Mouse (Mus musculus) forebrain, embryonic 12.5 days (tissue): ENCODE measurements around the gene Adgrl1. TPM values are rescaled to one million over a fixed set of nuclear protein-coding genes. Genes with fewer than 3 reads are reported as not detected.

Source experiments
- ATAC-seq: fragments of 200-750 bp; cut with Nextera tagmentation; 2 replicates; pipeline ENCODE4 v1.8.0; 2017; ENCODE audit warnings: moderate TSS enrichment; ENCODE audit not compliant: low FRiP score
- H3K27ac ChIP-seq: fragments of 300-500 bp; sonication (generic); 2 replicates; pipeline ENCODE4 v1.5.1; 2016; ENCODE audit warnings: mild to moderate bottlenecking
- H3K27me3 ChIP-seq: fragments of 300-500 bp; sonication (generic); 2 replicates; pipeline ENCODE4 v1.6.1; 2016; ENCODE audit warnings: mild to moderate bottlenecking
- H3K36me3 ChIP-seq: fragments of 300-500 bp; sonication (generic); replicated peaks from 2 replicates; pipeline ENCODE4 v1.6.1; 2016; ENCODE audit warnings: mild to moderate bottlenecking
- H3K4me1 ChIP-seq: fragments of 300-500 bp; sonication (generic); 2 replicates; pipeline ENCODE4 v1.6.1; 2016
- H3K4me2 ChIP-seq: fragments of 300-500 bp; sonication (generic); 2 replicates; pipeline ENCODE4 v1.6.1; 2016; ENCODE audit warnings: mild to moderate bottlenecking, moderate library complexity
- H3K4me3 ChIP-seq: fragments of 300-500 bp; sonication (generic); replicated peaks from 2 replicates; pipeline ENCODE4 v1.5.1; 2016; ENCODE audit warnings: mild to moderate bottlenecking
- H3K9ac ChIP-seq: fragments of 300-500 bp; sonication (generic); 2 replicates; pipeline ENCODE4 v1.6.1; 2016; ENCODE audit warnings: mild to moderate bottlenecking
- H3K9me3 ChIP-seq: fragments of 300-500 bp; sonication (generic); 2 replicates; pipeline ENCODE4 v1.6.1; 2016
- WGBS: fragments of 180-500 bp; shearing (Covaris S2); methylation state at CpG from one replicate; pipeline ENCODE4 v1.1.7; 2016; 5-methylcytosine and 5-hydroxymethylcytosine counted together
- polyA plus RNA-seq: library from polyadenylated mRNA; unstranded; fragments of >200 nt; fragmentation: Nextera tagmentation; extraction: Ambion mirVana; gene quantifications from 2 replicates; pipeline ENCODE4 v1.2.1, GENCODE M21; 2016

The Adgrl1 gene
- polyA plus RNA-seq, 1 experiment from 2014 or later, result 31.3 TPM

DNA sequence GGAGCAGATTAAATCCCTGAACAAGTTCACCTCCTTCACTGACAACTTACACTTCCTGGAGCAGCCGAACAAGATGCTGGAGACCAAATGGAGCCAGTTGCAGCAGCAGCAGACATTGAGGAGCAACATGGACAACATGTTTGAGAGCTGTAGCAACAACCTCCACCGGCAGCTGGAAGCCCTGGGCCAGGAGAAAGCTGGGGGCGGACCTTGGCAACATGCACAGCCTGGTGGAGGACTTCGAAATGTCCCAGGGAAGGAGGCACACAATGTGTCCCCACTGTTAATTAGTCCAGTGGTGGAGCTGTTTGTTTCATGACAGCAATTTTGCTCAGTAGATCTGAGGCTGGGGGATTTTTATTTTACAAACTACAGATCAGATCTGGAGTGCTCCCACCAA is 7.8 kb upstream of the Adgrl1 start:
- peaks cover 5% of the 10 kb centered on the region for H3K4me1 ChIP-seq
- H3K27me3 ChIP-seq, result peaks cover 45% of the 10 kb centered on the region
- 71% methylated on average over 4 of the region's 4 CpGs for WGBS

DNA sequence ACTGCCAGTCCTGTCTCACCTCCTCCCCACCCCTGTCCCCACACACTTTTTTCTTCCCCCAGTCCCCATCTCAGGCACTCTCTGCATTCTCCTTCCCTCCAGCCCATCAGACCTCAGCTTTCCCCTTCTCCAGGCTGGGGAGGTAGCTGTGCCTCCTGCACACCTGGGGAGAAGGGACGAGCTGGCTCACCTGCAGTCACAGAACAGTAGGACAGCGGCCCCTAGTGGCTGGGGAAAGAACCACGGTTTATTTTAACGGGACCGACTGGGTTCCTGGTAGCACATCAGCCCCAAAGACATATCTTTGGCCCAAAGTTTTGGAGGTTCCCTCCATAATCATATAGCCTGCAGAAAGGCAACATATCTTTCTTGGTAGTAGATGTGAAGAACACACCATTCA is 6.0 kb upstream of the Adgrl1 start:
- no peak overlapping the region for H3K9ac ChIP-seq
- ATAC-seq, result no peak
- WGBS, result 4% methylated on average over 5 of the region's 5 CpGs
- H3K9me3 ChIP-seq, result no peaks in the 10 kb centered on the region
- H3K27me3 ChIP-seq, result peaks cover 40% of the 10 kb centered on the region
- peaks cover 23% of the 10 kb centered on the region for H3K4me1 ChIP-seq
- no peak overlapping the region for H3K4me3 ChIP-seq
- no peak overlapping the region for H3K27ac ChIP-seq
- H3K36me3 ChIP-seq, result no peaks in the 10 kb centered on the region
- no peak overlapping the region for H3K4me2 ChIP-seq

More for the DNA sequence above, 7.8 kb upstream of the Adgrl1 start:
- ATAC-seq, result no peak
- H3K9ac ChIP-seq, result no peak overlapping the region
- no peak overlapping the region for H3K27ac ChIP-seq
- H3K9me3 ChIP-seq, result no peaks in the 10 kb centered on the region
- no peak overlapping the region for H3K4me2 ChIP-seq
- no peaks in the 10 kb centered on the region for H3K36me3 ChIP-seq
- H3K4me3 ChIP-seq, result no peak overlapping the region

DNA sequence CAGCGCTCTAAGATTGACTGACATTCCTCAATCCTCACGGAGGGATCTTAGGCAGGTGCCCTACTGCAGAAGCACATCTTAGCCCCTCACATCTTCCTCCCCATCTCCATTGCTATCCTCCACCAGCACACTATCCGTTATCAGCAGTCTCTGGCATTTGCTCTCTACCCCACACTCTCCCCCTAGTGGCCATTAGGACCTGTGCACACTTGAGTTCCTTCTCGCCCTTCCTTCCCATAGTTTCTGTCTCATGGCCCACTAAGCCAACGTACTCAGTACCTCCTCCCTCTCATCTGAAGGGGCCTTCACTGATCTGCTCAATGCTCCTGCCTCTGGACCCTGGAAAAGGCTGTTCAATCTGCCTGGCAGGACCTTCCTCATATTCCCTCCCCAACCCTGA is 4.0 kb upstream of the Adgrl1 start:
- H3K36me3 ChIP-seq, result no peaks in the 10 kb centered on the region
- H3K4me1 ChIP-seq, result peaks cover 23% of the 10 kb centered on the region
- no peak for ATAC-seq
- no peaks in the 10 kb centered on the region for H3K9me3 ChIP-seq
- no peak overlapping the region for H3K4me3 ChIP-seq
- H3K27ac ChIP-seq, result no peak overlapping the region
- 6% methylated on average over 5 of the region's 5 CpGs for whole genome bisulfite sequencing
- no peak overlapping the region for H3K4me2 ChIP-seq
- peaks cover 40% of the 10 kb centered on the region for H3K27me3 ChIP-seq
- no peak overlapping the region for H3K9ac ChIP-seq

DNA sequence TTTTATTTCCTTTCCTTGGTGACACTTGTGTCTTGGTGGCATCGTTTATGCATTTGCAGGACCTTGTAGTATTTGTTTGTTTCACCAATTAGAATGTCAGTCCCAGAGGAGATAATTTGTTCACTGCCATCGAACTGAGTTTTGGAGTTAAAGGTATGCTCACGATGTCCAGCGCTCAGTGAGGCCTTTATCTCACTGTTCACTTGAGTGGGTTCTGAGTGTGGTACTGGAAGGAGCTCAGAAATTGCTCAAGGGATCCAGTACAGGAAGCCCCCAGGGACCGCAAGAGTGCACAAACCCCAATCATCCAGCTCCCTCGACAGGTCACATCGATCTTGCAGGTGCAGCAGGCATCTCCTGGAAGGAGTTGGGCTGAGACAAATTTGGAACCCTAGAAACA is 3.4 kb upstream of the Adgrl1 start:
- peaks cover 28% of the 10 kb centered on the region for H3K4me1 ChIP-seq
- no peak overlapping the region for H3K9ac ChIP-seq
- H3K4me3 ChIP-seq, result no peak overlapping the region
- no peak overlapping the region for H3K4me2 ChIP-seq
- ATAC-seq, result no peak
- no peaks in the 10 kb centered on the region for H3K9me3 ChIP-seq
- WGBS, result 82% methylated on average over 7 of the region's 7 CpGs
- H3K27ac ChIP-seq, result no peak overlapping the region
- peaks cover 40% of the 10 kb centered on the region for H3K27me3 ChIP-seq
- no peaks in the 10 kb centered on the region for H3K36me3 ChIP-seq

DNA sequence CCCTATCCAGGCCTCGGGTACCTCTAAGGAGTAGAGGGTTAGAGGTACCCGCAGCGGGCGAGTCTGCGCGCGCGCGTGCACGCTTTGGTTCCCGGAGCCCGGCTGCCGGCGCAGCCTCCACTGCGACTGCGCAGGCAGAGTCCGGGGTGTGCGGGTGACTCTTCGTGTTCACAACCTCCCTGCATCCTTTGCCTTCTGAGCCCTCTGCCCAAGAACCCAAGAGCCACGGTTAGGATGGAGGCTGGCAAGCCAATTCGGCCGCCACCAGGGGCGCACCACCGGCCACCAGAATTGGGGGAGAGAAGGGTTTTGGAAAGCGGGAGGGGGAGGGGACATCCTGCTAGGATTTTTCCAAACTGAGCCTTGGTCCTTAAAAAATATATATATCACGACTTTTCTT is 2.7 kb upstream of the Adgrl1 start:
- WGBS, result 2% methylated on average over 26 of the region's 26 CpGs
- ATAC-seq, result no peak
- H3K4me1 ChIP-seq, result peaks cover 35% of the 10 kb centered on the region
- peak overlapping the region; percentile 55 for H3K4me2 ChIP-seq
- no peaks in the 10 kb centered on the region for H3K9me3 ChIP-seq
- H3K27ac ChIP-seq, result no peak overlapping the region
- no peaks in the 10 kb centered on the region for H3K36me3 ChIP-seq
- H3K9ac ChIP-seq, result peak overlapping the region; percentile 38; the same call in 1 of the 2 replicates
- H3K27me3 ChIP-seq, result peaks cover 38% of the 10 kb centered on the region
- peak overlapping the region; percentile 31 for H3K4me3 ChIP-seq

DNA sequence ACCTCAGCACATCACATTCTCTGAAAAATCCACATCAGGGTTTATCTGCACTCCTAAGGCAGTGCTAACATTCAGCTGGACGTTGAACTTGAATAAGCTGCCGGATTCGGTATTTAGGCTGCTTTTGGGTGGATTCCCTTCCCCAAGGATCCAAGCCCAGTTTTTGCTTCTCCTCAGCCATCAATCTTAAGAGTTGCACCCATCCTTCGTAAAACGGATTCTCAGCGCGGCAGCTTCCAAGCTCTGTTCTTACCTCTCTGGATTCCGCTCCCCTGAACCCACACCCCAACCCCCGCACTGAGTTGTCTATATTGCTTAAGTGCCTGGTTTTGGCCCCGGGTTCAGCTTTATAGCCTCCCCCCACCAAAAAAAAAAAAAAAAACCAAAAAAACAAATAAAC is 1.4 kb upstream of the Adgrl1 start:
- H3K4me3 ChIP-seq, result peak overlapping the region; percentile 96
- 2% methylated on average over 10 of the region's 10 CpGs for WGBS
- H3K9ac ChIP-seq, result peak overlapping the region; percentile 36; the same call in 1 of the 2 replicates
- no peak for ATAC-seq
- peaks cover 48% of the 10 kb centered on the region for H3K4me1 ChIP-seq
- peak overlapping the region; percentile 99 for H3K27ac ChIP-seq
- peak overlapping the region; percentile 84 for H3K4me2 ChIP-seq
- no peaks in the 10 kb centered on the region for H3K36me3 ChIP-seq
- H3K27me3 ChIP-seq, result peaks cover 32% of the 10 kb centered on the region
- H3K9me3 ChIP-seq, result no peaks in the 10 kb centered on the region

DNA sequence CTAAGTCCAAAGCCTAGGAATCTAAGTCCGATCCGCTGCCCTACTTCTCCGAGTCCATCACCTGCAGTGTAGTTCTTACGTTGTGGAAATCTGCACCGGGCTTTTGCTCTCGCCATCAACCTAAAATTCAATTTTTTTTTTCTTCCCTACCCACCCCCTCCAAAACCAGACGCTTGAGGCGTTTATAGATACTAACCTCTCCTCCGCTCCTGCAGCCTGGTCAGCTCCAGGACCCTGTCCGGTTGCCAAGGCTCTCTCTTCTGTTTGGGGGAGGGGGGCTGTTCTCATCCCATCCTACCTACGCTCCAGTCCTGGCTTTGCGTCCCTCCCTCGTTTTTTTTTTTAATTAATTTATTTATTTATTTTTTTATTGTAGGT is 931 bp upstream of the Adgrl1 start:
- H3K27ac ChIP-seq, result peak overlapping the region; percentile 99
- H3K4me1 ChIP-seq, result peaks cover 53% of the 10 kb centered on the region
- H3K36me3 ChIP-seq, result no peaks in the 10 kb centered on the region
- H3K9me3 ChIP-seq, result no peaks in the 10 kb centered on the region
- peak overlapping the region; percentile 96 for H3K4me3 ChIP-seq
- peak overlapping the region; percentile 91; the same call in 1 of the 2 replicates for H3K9ac ChIP-seq
- H3K27me3 ChIP-seq, result peaks cover 29% of the 10 kb centered on the region
- under 1% methylated on average over 13 of the region's 13 CpGs for WGBS
- peak overlapping the region; percentile 84 for H3K4me2 ChIP-seq
- ATAC-seq, result no peak

DNA sequence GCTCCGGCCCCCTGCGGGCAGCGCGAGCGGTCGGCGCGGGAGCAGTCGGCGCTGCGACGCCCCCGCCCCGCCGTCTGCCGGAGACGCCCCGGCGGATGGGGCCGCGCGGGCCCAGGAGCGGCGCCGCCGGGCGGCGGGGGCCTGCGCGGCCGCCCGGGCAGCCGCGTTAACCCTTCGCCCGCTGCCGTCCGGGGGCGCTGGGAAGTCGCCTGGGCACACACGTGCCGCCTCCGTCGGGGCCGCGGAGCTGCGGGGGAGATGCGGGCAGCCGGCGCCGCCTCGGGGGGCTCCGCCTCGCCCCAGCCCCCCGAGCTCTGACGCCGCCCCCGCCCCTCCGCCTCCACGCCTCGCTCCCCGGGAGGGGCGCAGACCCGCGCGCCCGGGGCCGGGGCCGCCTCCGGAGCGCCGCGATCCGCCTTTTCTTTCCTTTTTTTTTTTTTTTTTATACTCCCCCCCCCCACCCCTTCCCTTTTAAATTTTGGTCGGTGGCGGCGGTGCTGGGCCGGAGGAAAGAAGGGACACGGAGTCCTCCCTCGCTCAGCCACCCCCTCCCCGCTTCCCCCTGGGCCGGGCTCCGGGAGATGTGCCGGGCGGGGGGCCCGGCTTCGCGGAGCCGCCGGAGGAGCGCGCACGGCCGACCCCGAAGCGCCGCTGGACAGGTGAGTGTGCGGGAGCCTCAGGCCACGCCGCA is 506 bp downstream of the Adgrl1 start:
- Histone ChIP-seq H3K27ac (peak overlapping the region; percentile 99), H3K27me3 (peaks cover 15% of the 10 kb centered on the region), H3K36me3 (0 out of 2 replicates have a peak, but pooled peaks cover 2% of the 10 kb centered on the region), H3K4me2 (peak overlapping the region; percentile 84), H3K4me1 (peaks cover 60% of the 10 kb centered on the region), H3K9me3 (no peaks in the 10 kb centered on the region), H3K9ac (peak overlapping the region; percentile 91), H3K4me3 (peak overlapping the region; percentile 96)
- WGBS, result under 1% methylated on average over 35 of the region's 100 CpGs
- peak; percentile 15 for ATAC-seq

DNA sequence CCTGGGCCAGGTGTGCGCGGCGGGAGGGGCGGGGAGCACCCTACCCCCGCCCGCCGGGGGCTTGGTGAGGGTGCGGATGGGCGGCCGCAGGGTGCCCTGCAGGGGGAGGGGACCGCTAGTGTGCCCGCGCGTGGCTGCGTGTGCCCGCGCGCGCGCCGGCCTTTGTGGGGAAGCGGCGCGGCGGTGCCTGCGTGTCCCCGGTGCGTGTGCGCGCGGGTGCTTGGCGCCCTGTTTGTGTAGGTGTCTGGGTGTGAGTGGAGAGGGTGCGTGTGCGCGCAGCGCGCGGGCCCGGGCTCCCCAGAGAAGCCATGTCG is 1.0 kb downstream of the Adgrl1 start:
- Histone ChIP-seq H3K27ac (peak overlapping the region; percentile 99), H3K9ac (peak overlapping the region; percentile 91), H3K9me3 (no peaks in the 10 kb centered on the region), H3K4me3 (peak overlapping the region; percentile 96), H3K36me3 (peaks cover 6% of the 10 kb centered on the region; the same call in 1 of the 2 replicates), H3K4me2 (peak overlapping the region; percentile 84), H3K27me3 (peaks cover 10% of the 10 kb centered on the region; the same call in 1 of the 2 replicates), H3K4me1 (peaks cover 60% of the 10 kb centered on the region)
- ATAC-seq, result no peak
- WGBS, result under 1% methylated on average over 36 of the region's 40 CpGs

DNA sequence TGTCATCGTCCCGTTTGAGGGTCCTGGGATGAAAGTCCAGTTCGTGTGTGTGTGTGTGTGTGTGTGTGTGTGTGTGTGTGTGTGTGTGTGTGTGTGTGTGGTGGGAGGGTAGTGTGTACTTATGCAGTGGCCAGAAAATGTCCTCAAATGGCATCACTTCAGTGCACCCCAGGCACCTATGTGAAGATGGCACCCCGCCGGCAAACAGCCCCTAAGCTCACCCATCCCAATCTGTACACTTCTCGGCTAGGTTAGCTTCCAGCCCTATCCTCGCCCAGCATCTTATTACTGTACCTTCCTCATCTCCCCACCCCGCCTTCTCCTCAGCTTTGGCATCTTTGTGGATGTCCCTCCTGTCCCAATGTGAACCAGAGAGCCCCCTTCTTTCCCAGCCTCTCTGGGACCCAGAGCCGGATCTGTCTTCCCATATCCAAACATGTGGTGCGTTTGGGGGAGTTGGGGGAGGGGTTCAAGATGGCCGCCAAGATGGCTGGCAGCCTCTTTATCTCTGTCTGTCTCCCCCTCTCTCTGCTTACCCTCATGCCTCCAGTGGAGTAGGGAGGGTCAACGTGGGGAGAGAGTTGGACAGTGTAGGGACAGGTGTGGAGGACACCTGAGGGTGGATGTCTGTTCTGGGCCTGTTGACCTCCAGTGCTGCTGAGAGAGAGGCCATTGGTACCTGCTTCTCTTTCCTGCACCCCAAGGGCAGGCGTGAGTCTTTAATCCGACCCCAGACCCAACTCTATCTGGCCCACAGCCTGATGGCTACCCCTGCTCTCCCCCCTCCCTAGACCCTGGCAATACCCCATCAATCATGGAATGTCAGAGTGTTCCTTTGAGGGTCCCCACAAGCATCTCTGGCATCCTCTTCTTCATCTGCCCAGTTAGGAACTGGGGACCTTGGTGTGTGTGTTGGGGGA is 1.9 kb downstream of the Adgrl1 start:
- Histone ChIP-seq H3K27me3 (peaks cover 2% of the 10 kb centered on the region; the same call in 1 of the 2 replicates), H3K4me1 (peaks cover 57% of the 10 kb centered on the region), H3K9ac (peak overlapping the region; percentile 91), H3K4me2 (peak overlapping the region; percentile 84), H3K9me3 (no peaks in the 10 kb centered on the region), H3K27ac (peak overlapping the region; percentile 99; the same call in 1 of the 2 replicates), H3K4me3 (peak overlapping the region; percentile 96), H3K36me3 (peaks cover 6% of the 10 kb centered on the region; the same call in 1 of the 2 replicates)
- 15% methylated on average over 14 of the region's 14 CpGs for WGBS
- ATAC-seq, result no peak

DNA sequence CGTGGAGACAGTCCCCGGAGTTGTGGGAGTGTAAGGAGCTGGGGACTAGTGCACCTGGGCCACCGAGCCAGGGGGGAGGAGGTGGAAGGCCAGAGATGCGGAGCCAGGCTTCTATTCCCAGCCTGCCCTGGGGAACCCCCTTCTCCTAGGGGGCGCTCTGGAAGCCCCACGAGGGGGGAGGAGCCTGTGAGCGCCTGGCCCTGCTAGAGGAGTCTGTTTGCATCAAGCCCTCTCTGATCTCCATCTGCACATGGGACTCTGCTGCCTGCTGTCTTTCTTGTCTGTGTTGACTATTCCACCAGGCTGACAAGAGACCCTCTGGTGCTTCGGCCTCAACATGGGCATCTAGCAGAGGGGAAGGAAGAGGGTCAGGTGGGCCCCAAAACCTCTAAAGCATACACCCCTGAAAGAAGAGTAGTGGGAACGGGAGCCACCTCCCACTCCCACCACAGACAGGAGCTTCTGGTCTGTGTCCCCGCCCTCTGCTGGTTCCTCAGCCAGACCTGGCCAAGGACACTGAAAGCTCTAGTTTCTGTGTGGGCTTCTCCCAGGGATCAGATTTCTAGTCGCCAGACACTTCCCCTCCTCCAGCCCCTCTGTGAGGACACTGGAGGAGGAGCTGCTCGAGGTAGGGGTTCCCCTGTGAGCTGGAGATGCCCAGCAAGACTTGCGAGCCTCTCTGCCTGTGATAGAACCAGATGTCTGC is 3.2 kb downstream of the Adgrl1 start:
- Histone ChIP-seq H3K4me1 (peaks cover 44% of the 10 kb centered on the region), H3K9me3 (no peaks in the 10 kb centered on the region), H3K27ac (peak overlapping the region; percentile 47), H3K36me3 (peaks cover 9% of the 10 kb centered on the region; the same call in 1 of the 2 replicates), H3K9ac (no peak overlapping the region), H3K4me2 (peak overlapping the region; percentile 84), H3K4me3 (peak overlapping the region; percentile 96), H3K27me3 (no peaks in the 10 kb centered on the region)
- ATAC-seq, result no peak
- WGBS, result 10% methylated on average over 12 of the region's 13 CpGs

DNA sequence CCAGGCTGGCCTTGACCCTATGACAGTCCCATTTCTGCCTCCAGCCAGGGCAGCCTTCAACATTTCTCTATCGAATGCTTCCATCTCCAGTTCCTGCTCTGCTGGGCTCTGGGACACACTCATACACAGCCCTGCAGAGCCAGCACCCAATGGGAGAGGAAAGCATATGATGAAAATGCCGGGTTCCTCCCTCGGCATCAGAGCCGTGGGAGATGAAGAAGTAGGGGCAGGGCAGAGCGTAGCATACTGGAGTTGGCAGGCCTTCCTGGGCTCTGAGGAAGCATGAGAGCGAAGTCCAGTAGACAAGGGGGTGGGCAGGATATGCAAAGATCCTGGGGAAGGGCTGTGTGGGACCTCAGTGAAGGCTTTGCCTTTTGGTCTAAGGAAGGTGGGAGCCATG is 8.7 kb downstream of the Adgrl1 start:
- H3K9ac ChIP-seq, result no peak overlapping the region
- H3K4me1 ChIP-seq, result peaks cover 30% of the 10 kb centered on the region
- H3K27ac ChIP-seq, result no peak overlapping the region
- no peak for ATAC-seq
- H3K36me3 ChIP-seq, result peaks cover 9% of the 10 kb centered on the region; the same call in 1 of the 2 replicates
- WGBS, result 90% methylated on average over 6 of the region's 6 CpGs
- H3K27me3 ChIP-seq, result no peaks in the 10 kb centered on the region
- H3K9me3 ChIP-seq, result no peaks in the 10 kb centered on the region
- no peak overlapping the region for H3K4me2 ChIP-seq
- H3K4me3 ChIP-seq, result no peak overlapping the region
